Mouse (Mus musculus): ENCODE measurements around the gene Leo1.
"Not testable (repeated sequence)": the region's sequence is repeated elsewhere in the genome, so short reads cannot be mapped to it uniquely, and the experiment has no call there.

Gene Leo1

DNA sequence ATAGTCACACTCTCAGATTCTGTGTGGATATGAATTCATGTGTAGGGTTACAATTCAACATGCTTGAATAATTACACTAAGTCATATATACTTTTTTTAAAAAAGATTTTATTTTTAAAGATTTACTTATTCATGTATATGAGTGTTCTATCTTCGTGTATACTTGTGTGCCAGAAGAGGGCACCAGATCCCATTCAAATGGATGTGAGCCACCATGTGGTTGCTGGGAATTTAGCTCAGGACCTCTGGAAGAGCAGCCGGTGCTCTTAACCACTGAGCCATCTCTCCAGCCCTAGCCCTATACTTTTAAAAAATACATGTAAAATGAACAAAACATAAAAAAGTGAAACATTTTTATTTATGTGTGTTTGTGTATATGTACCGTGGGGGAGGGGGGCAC lies 26.3 kb downstream of the Leo1 start:
- DNase-seq (ENCODE audit: low spot score): no peak

DNA sequence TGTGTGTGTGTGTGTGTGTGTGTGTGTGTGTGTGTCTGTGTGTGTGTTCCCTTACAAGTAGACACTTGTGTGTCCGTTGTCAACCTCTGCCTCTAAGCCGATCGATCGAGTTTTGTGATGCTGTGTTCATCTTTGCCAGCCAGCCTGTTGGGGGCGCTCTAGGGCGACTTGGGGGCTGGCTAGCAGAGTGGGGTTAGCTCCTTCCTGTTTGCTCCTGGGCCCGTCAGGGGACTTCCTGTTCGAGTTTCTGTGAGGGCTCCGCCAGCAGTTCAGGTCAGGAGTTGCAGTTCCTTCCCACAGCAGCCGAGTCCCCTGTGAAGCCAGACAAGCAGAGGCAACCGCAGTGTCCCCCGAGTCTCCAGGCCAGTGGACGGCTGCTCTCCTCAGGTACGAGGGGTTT lies 27.0 kb downstream of the Leo1 start:
- DNase-seq (ENCODE audit: low spot score): no peak

DNA sequence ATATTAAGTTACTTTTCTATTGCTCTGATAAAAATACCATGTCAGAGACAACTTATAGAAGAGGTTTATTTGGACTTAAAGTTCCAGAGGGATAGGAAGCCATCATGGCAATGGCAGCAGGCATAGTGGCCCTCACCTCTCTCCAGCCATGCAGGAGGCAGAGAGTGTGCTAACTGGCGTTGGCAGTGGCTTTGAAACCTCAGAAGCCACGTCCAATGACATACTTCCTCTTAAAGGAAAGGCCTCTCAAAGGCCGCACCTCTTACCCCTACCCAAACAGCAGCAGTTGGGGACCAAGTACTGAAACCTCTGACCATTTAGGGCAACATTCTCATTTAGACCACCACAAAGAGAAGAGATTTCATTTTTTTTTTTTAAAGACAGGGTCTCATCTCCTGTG lies 35.9 kb downstream of the Leo1 start:
- no peak for DNase-seq (ENCODE audit: low spot score)

DNA sequence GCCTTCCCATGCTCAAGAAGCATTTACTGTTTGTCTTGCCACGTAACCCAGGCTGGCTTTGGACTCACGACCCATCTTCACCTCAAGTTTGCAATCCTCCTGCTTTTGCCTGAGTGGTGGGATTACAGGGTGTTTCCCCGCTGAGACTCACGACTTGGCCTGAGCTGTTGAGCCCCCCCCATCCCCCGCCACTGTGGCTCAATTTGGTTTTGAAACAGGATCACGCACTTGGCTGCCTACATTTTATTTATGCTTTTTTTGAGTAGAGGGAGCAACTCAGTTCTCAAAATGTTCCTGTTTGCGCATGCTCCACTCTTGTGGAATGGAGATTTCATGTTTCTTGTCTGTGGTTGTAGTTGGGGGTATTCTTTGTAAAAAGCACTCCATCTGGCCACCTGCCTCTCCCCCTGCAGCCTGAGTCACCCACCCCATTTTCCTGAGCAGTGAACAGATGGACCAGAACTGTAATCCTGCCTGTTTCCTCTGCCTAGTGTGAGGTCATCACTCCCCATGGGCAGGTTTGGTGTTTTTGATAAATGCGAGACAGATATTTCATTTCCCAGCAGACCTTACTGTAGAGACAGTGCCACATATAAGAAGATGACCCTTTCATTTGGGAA lies 37.9 kb downstream of the Leo1 start:
- no peak for DNase-seq (ENCODE audit: low spot score)

DNA sequence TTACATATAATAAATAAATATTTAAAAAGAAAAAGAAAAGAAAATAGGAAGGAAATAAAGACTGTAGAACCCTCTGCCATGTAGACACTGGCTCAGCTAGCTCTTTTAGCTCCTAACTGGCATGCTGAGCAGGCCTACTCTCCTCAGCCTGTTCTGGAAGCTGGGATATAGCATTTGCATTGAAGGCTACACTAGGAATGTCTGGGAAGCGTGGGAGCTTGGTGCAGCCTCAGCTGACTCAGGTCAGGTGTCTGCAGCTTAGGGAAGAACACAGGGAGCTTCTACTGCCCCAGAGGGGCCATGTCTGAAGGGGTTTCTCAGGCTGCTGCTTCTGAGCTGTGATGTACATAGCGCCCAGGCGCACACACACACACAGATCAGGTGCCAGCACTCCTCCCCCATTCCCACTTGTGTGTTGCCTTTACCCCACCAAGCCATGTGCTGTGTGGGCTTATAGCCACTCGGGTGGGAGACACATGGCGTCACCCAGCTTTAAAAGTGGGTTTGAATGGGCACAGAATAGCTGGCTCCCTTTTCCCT lies 39.3 kb downstream of the Leo1 start:
- DNase-seq (ENCODE audit: low spot score): no peak

DNA sequence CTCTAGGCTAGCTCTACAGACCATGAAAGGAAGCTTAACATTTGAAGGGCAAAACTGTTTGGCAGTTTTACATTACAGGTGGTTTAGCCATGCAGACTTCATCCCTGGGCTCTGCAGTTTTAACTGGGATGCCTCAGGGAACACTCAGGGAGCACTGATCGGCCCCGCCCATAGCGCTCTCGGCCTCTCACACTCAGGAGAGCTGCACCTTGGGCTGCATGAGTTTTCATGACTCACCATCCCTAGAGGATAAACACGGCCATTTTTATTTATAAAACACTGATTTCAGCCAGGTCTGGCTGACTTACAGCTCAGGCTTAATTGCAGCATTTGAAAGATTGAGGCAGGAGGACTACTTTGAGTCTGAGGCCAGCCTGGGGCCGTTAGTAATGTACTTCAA lies 43.9 kb downstream of the Leo1 start:
- DNase-seq (ENCODE audit: low spot score): no peak

DNA sequence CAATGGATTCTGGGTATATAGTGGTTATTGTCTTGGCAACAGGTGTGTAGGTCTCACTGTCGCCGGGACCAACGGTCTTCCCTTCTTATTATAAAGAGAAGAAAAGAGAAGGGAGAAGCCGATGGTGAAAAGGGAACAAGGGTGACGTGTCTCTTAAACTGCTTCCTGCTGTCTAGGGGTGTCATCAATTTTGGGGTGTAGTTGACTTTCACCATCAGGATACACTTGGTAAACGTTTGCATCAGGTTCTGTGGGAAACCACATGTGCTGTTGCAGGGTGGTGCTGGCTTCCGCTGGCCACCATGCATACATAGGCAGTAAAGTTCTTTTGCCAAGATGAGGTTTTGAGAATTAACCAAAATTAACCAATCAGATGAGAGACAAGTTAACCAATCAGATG lies 46.9 kb downstream of the Leo1 start:
- not testable (repeated sequence) for DNase-seq (ENCODE audit: low spot score)

DNA sequence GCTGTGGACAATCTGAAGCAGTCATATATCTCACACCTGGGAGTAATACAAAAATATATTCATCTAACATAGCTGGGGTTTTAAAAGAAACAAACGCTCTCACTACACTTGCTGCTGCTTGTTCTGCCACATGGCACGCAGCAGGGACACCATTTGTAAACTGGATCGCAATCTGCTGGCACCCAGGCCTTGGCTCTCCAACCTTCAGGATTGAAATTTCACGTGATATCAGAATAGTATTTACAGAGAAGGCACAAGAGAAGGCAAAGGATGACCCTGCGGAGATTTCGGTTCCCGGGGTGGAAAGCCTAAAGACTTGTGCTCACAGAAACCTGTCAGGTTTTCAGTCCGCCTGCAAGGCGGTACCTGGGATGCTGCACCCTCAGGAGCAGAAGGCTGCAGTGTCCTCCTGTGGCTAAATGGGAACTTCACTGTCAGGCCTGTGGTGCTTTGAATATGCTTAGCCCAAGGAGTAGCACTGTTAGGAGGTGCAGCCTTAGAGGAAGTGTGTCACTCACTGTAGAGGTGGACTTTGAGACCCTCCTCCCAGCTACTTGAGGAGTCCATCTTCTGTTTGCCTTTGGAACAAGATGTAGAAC lies 53.2 kb downstream of the Leo1 start:
- DNase-seq (ENCODE audit: low spot score): no peak

DNA sequence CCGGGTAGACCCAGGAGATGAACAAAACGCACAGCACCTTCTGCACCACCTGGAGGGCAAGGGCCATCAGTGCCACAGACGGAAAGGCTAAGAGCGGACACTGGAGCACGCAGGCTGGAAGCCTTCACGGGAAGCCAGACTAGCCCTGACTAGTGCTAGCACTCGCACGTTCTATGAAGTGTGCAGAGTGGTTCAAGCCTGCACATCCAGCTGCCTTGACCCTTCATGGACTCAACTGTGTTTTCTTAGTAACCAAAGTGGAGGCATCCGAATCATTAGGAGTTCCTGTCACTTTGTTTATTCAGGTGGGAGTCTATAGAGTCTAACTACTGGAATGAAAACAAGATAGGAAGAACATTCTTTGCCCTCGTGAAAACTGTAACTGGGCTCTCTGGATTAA lies 54.6 kb downstream of the Leo1 start:
- no peak for DNase-seq (ENCODE audit: low spot score)

DNA sequence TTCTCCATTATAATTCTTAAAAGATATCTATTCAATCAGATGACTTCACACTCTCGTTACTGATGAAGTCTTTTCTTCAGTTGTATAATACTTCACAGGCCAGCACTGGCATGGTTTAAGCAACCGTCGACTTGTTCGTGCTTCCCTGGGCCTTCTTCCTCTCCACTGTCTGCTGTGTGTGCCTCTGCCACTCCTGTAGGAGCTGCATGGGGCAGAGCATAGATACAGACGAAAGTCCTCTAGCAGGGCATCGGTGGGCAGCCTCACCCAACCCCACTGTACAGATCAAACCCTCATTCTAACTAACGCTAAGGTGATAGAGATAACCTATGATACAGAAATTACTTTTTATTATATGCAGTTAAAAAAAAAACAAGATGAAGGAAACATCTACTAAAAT lies 57.2 kb downstream of the Leo1 start:
- DNase-seq (ENCODE audit: low spot score): no peak

DNA sequence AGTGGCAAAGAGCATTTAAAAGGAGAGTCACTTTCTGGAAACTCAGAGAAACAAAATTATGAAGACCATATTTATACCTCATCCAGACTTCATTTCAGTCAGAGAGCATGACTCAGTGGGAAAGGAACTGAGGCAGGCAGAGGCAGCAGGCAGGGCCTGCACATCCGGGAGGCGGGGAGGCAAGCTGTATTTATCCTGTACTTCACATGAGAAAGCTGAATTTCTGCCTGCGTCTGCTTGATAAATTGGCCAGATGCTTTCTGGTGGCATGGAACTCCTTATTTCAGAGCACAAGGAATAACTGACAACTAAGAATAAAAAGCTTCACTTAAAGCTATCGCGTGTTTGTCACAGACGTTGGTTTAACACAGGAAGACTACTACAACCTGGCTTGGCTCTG lies 63.0 kb downstream of the Leo1 start:
- no peak for DNase-seq (ENCODE audit: low spot score)

DNA sequence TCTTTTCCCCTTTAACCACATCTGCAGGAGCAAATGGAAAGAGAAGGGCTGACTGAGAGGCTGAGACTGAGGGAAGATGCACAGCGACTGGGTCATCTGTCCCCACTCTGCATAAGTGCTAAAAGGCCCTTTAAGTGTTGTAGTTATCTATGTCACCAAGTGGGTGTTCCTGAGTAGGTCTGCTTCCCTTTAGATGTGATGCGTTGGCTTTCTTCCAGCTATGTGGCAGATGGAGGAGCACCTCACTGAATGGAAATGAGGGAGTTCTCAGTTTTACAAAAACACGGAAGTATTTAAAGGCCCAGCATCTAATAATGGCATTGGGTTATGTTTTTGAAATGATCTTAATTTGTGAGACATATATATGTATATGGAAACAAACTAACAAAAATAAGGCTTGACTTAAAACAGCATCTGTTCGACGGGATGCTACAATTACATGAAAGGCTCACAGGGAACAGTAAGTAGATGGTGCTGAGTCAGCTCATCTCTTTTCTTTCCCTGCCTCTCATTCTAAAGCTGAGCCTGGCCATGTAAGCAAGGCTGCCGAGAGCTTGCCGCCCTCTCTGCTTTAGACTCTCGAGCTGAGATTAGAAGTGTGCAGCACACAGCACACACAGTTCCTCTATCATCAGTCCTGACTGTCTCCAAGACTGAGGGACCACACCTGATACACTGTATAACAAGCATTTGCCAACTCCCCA lies 70.1 kb downstream of the Leo1 start:
- no peak for DNase-seq (ENCODE audit: low spot score)

DNA sequence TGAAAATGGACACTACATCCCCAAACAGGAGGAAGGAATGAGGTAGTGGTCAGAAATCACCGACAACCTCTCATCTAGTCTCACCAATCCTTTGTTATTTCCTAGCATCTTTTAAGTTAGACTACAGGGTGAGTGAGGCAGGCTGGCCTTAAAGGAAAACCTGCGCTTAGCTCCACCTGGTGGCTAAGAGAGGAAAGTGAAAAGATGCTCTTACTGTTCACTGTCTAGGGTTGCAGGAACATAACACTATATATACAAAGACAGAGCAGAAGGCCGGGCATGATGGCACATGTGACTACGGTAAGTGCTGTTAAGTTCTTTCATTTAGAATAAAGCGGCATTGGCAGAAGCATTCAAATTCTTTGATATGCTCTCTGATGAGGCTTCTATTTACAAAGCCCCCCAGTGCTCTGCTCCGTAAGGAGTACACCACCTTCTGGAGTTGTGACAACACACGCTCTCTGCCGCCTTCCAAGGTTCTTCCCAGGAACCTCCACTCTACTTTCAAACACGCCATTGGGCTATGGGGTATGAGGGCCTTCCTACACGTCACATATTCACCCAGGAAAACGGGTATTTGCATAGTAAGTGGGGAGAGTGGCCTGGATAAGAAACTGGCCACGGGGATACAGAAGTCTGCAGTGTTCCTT lies 74.3 kb downstream of the Leo1 start:
- no peak for DNase-seq (ENCODE audit: low spot score)

Data from ovary, adult 18-20 months (tissue).